Mouse (Mus musculus) MEL (cell line): ENCODE data around the gene Pipox. TPM values are rescaled to one million over a fixed set of nuclear protein-coding genes. Genes with fewer than 3 reads are reported as not detected.

Experiments
- DNase-seq: peaks from one replicate; pipeline ENCODE4 v3.0.0; 2011; ENCODE audit warnings: low read depth, low spot score
- H3K27ac ChIP-seq: 2 replicates; pipeline ENCODE4 v1.5.1; 2012; ENCODE audit warnings: low read depth, mild to moderate bottlenecking, control low read depth, low read length, moderate library complexity; ENCODE audit not compliant: control insufficient read depth
- H3K27me3 ChIP-seq, 2 experiments: fragments of 150-350 bp in 1 of 2; sonication (generic) in 1 of 2; 2 replicates each; pipeline ENCODE4 v1.6.1; 2012; ENCODE audit warnings: low read length in 2 of 2, mild to moderate bottlenecking in 2 of 2, improper control_type of control experiment in 1 of 2, moderate library complexity in 1 of 2; ENCODE audit not compliant: insufficient read depth in 2 of 2, control insufficient read depth in 1 of 2
- H3K36me3 ChIP-seq, 2 experiments: 2 replicates each; pipeline ENCODE4 v1.6.1; 2012 to 2014; ENCODE audit warnings: low read length in 2 of 2, improper control_type of control experiment in 1 of 2, inconsistent platforms in 1 of 2, mild to moderate bottlenecking in 1 of 2; ENCODE audit not compliant: insufficient read depth in 2 of 2, control insufficient read depth in 1 of 2
- H3K4me1 ChIP-seq, 2 experiments: fragments of 150-350 bp in 1 of 2; sonication (generic) in 1 of 2; 2 replicates each; pipeline ENCODE4 v1.6.1; 2012; ENCODE audit warnings: low read length in 2 of 2, improper control_type of control experiment in 1 of 2, mild to moderate bottlenecking in 1 of 2; ENCODE audit not compliant: insufficient read depth in 2 of 2, control insufficient read depth in 1 of 2
- H3K4me3 ChIP-seq, 2 experiments: fragments of 150-350 bp in 1 of 2; sonication (generic) in 1 of 2; 2 replicates each; pipeline ENCODE4 v1.5.1; 2012; ENCODE audit warnings: low read depth in 2 of 2, low read length in 2 of 2, mild to moderate bottlenecking in 2 of 2, moderate library complexity in 2 of 2, control low read depth in 1 of 2, improper control_type of control experiment in 1 of 2; ENCODE audit not compliant: control insufficient read depth in 1 of 2, insufficient read depth in 1 of 2
- H3K79me2 ChIP-seq: 2 replicates; pipeline ENCODE4 v1.6.1; 2012; ENCODE audit warnings: mild to moderate bottlenecking, low read length, moderate library complexity; ENCODE audit not compliant: control insufficient read depth, poor library complexity, insufficient read depth
- H3K9ac ChIP-seq: 2 replicates; pipeline ENCODE4 v1.6.1; 2012; ENCODE audit warnings: low read depth, mild to moderate bottlenecking, control low read depth, low read length, moderate library complexity; ENCODE audit not compliant: control insufficient read depth, poor library complexity, severe bottlenecking
- H3K9me3 ChIP-seq: fragments of 150-350 bp; sonication (generic); replicated peaks from 2 replicates; pipeline ENCODE4 v1.6.1; 2012; ENCODE audit warnings: mild to moderate bottlenecking, low read length, improper control_type of control experiment, moderate library complexity; ENCODE audit not compliant: insufficient read depth
- BHLHE40 ChIP-seq: IDR thresholded peaks from 2 replicates; pipeline ENCODE4 v1.6.1; 2012; ENCODE audit warnings: low read depth, mild to moderate bottlenecking, inconsistent platforms, low read length, improper control_type of control experiment, borderline replicate concordance
- CHD2 ChIP-seq: IDR thresholded peaks from 2 replicates; pipeline ENCODE4 v1.6.1; 2011; ENCODE audit warnings: low read length, improper control_type of control experiment
- CTCF ChIP-seq, 3 experiments: IDR thresholded peaks in 2 of 3; conservative IDR thresholded peaks in 1 of 3; 2 replicates each; pipeline ENCODE4 v1.5.1; 2011 to 2012; ENCODE audit warnings: low read length in 3 of 3, low read depth in 2 of 3, mild to moderate bottlenecking in 2 of 3, improper control_type of control experiment in 1 of 3, inconsistent platforms in 1 of 3, mixed read lengths in 1 of 3, moderate library complexity in 1 of 3; ENCODE audit not compliant: control insufficient read depth in 1 of 3, insufficient read depth in 1 of 3, poor library complexity in 1 of 3, severe bottlenecking in 1 of 3
- EP300 ChIP-seq, 2 experiments: IDR thresholded peaks; 2 replicates each; pipeline ENCODE4 v1.6.1; 2011; ENCODE audit warnings: improper control_type of control experiment in 2 of 2, low read length in 2 of 2, low read depth in 1 of 2, mild to moderate bottlenecking in 1 of 2
- GABPA ChIP-seq: IDR thresholded peaks from 2 replicates; pipeline ENCODE4 v1.6.1; 2012; ENCODE audit warnings: low read depth, mild to moderate bottlenecking, inconsistent platforms, low read length, improper control_type of control experiment, moderate library complexity
- HCFC1 ChIP-seq: IDR thresholded peaks from 2 replicates; pipeline ENCODE4 v1.6.1; 2012; ENCODE audit warnings: low read depth, mild to moderate bottlenecking, inconsistent platforms, low read length, improper control_type of control experiment, moderate library complexity
- KAT2A ChIP-seq: conservative IDR thresholded peaks from 2 replicates; pipeline ENCODE4 v1.6.1; 2012; ENCODE audit warnings: low read depth, low read length, improper control_type of control experiment, inconsistent platforms
- MAX ChIP-seq: IDR thresholded peaks from 2 replicates; pipeline ENCODE4 v1.6.1; 2011; ENCODE audit warnings: low read length, improper control_type of control experiment
- MEF2A ChIP-seq: IDR thresholded peaks from 2 replicates; pipeline ENCODE4 v1.6.1; 2014; ENCODE audit warnings: low read depth, mild to moderate bottlenecking, inconsistent platforms, low read length, improper control_type of control experiment; ENCODE audit not compliant: poor library complexity, insufficient replicate concordance, severe bottlenecking; ENCODE audit errors: extremely low read depth
- MXI1 ChIP-seq: IDR thresholded peaks from 2 replicates; pipeline ENCODE4 v1.6.1; 2011; ENCODE audit warnings: mild to moderate bottlenecking, low read depth, low read length, improper control_type of control experiment
- MYB ChIP-seq: IDR thresholded peaks from 2 replicates; pipeline ENCODE4 v1.6.1; 2011; ENCODE audit warnings: mild to moderate bottlenecking, low read depth, low read length, improper control_type of control experiment
- MYC ChIP-seq: IDR thresholded peaks from 2 replicates; pipeline ENCODE4 v1.6.1; 2011; ENCODE audit warnings: low read depth, mild to moderate bottlenecking, low read length, improper control_type of control experiment, moderate library complexity
- NELFE ChIP-seq: IDR thresholded peaks from 2 replicates; pipeline ENCODE4 v1.6.1; 2011; ENCODE audit warnings: low read depth, low read length, improper control_type of control experiment
- POLR2A ChIP-seq, 2 experiments: IDR thresholded peaks; 2 replicates each; pipeline ENCODE4 v1.6.1; 2011 to 2012; ENCODE audit warnings: low read length in 2 of 2, mild to moderate bottlenecking in 2 of 2, control low read depth in 1 of 2, improper control_type of control experiment in 1 of 2, low read depth in 1 of 2, moderate library complexity in 1 of 2; ENCODE audit not compliant: control insufficient read depth in 1 of 2, insufficient read depth in 1 of 2, poor library complexity in 1 of 2
- POLR2AphosphoS5 ChIP-seq: IDR thresholded peaks from 2 replicates; pipeline ENCODE4 v1.6.1; 2012; ENCODE audit warnings: low read depth, borderline replicate concordance, mild to moderate bottlenecking, inconsistent platforms, low read length, moderate library complexity, mixed read lengths
- RAD21 ChIP-seq: IDR thresholded peaks from 2 replicates; pipeline ENCODE4 v1.6.1; 2011; ENCODE audit warnings: mild to moderate bottlenecking, low read depth, low read length, improper control_type of control experiment
- SMC3 ChIP-seq: IDR thresholded peaks from 2 replicates; pipeline ENCODE4 v1.6.1; 2011; ENCODE audit warnings: low read depth, low read length, improper control_type of control experiment
- TAL1 ChIP-seq: IDR thresholded peaks from 2 replicates; pipeline ENCODE4 v1.6.1; 2012; ENCODE audit warnings: mild to moderate bottlenecking, inconsistent platforms, low read length, moderate library complexity, mixed read lengths
- TBP ChIP-seq: IDR thresholded peaks from 2 replicates; pipeline ENCODE4 v1.8.0; 2011; ENCODE audit warnings: low read depth, low read length, improper control_type of control experiment
- TCF12 ChIP-seq: IDR thresholded peaks from 2 replicates; pipeline ENCODE4 v1.6.1; 2014; ENCODE audit warnings: low read depth, mild to moderate bottlenecking, inconsistent platforms, low read length, improper control_type of control experiment, moderate library complexity
- ZC3H11A ChIP-seq: IDR thresholded peaks from 2 replicates; pipeline ENCODE4 v1.6.1; 2012; ENCODE audit warnings: low read depth, mild to moderate bottlenecking, inconsistent platforms, low read length, improper control_type of control experiment
- ZMIZ1 ChIP-seq: IDR thresholded peaks from 2 replicates; pipeline ENCODE4 v1.6.1; 2012; ENCODE audit warnings: low read depth, mild to moderate bottlenecking, inconsistent platforms, low read length, improper control_type of control experiment, moderate library complexity
- ZNF384 ChIP-seq: IDR thresholded peaks from 2 replicates; pipeline ENCODE4 v1.6.1; 2012; ENCODE audit warnings: low read depth, mild to moderate bottlenecking, inconsistent platforms, low read length, improper control_type of control experiment
- polyA plus RNA-seq, 2 experiments: library from polyadenylated mRNA; stranded (reverse) in 1 of 2; unstranded in 1 of 2; fragments of >175 nt in 1 of 2; fragments of >200 nt in 1 of 2; gene quantifications; 2 replicates each; pipeline versions ENCODE4 v1.2.1 to v1.2.4; 2012; ENCODE audit warnings: low replicate concordance in 2 of 2, low read depth in 1 of 2; ENCODE audit not compliant: insufficient read length in 2 of 2, insufficient read depth in 1 of 2, missing spikeins in 1 of 2
- total RNA-seq: library from RNA; depleted of rRNA; stranded (reverse); fragments of 300-350 nt; gene quantifications from 2 replicates; pipeline ENCODE4 v1.2.3, GENCODE M21; 2012

Pipox gene
- total and polyA plus RNA-seq, 3 experiments, result not detected

DNA sequence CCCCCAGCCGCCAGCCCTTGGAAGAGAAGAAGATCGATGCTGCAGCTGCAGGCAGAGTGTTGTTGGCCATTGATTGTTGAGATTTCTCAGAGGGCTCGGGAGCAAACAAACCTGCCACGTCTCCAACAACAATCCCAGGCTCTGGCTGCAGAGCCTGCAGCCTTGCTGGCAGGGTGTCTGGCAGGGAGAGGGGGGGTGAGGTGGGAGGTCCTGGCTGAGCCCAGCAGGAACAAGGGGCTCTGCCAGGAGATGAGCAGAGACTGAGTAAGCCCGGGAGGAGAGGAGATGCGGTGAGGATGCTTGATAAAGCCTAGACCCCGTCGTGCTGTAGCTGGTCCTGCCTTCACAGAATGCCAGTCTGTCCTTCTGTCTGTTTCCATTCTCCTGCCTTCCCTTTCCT, 43.0 kb upstream of the Pipox start:
- no peaks in the 10 kb centered on the region for H3K36me3 ChIP-seq
- no peaks in the 10 kb centered on the region for H3K9me3 ChIP-seq
- H3K27me3 ChIP-seq, result peaks cover 15 to 22% of the 10 kb centered on the region in 2 experiments
- TF ChIP-seq POLR2A (IDR thresholded peaks at IDR 0.05; ENCODE audit: control insufficient read depth in 1 of 2, insufficient read depth in 1 of 2, low read depth in 1 of 2, low read length in 2 of 2, poor library complexity in 1 of 2) (no peak), MYC (no peak), TBP (no peak), SMC3 (no peak), MEF2A (no peak), POLR2AphosphoS5 (no peak), MXI1 (no peak), MAX (no peak), BHLHE40 (no peak), EP300 (IDR thresholded peaks at IDR 0.05; ENCODE audit: low read depth in 1 of 2, low read length in 2 of 2) (no peak), TCF12 (no peak), KAT2A (no peak), RAD21 (no peak), TAL1 (no peak), ZNF384 (no peak), ZC3H11A (no peak)
- TF ChIP-seq, all 39 proteins: peak for 0
- no peaks in the 10 kb centered on the region for H3K4me1 ChIP-seq
- no peak for DNase-seq
- no peaks in the 10 kb centered on the region for H3K79me2 ChIP-seq
- no peak overlapping the region for H3K27ac ChIP-seq
- no peak overlapping the region for H3K9ac ChIP-seq
- no peak overlapping the region for H3K4me3 ChIP-seq

- no peaks in the 10 kb centered on the region for H3K9me3 ChIP-seq
Measured at GRCm38 (mm10) chr11:77934568-77935311, 40.8 kb upstream of the Pipox start.

More at GRCm38 (mm10) chr11:77934568-77935311, 40.8 kb upstream of the Pipox start:
- H3K4me1 ChIP-seq, result no peaks in the 10 kb centered on the region
- H3K4me3 ChIP-seq, result no peak overlapping the region
- TF ChIP-seq ZMIZ1 (no peak), POLR2AphosphoS5 (no peak), KAT2A (no peak), MAX (no peak), GABPA (no peak), TCF12 (no peak), CHD2 (no peak), NELFE (no peak), CTCF (IDR thresholded peaks at IDR 0.05 in 2 of 3, conservative IDR thresholded peaks at IDR 0.05 in 1 of 3; ENCODE audit: control insufficient read depth in 1 of 3, insufficient read depth in 1 of 3, low read depth in 2 of 3, low read length in 3 of 3, poor library complexity in 1 of 3, severe bottlenecking in 1 of 3) (no peak), SMC3 (no peak), MYB (no peak), HCFC1 (no peak), RAD21 (no peak)
- H3K9ac ChIP-seq, result no peak overlapping the region
- H3K36me3 ChIP-seq, result no peaks in the 10 kb centered on the region
- no peak overlapping the region for H3K27ac ChIP-seq
- H3K27me3 ChIP-seq, result peaks cover 15 to 22% of the 10 kb centered on the region in 2 experiments
- DNase-seq, result no peak
- no peaks in the 10 kb centered on the region for H3K79me2 ChIP-seq
